Mouse (Mus musculus) ES-CJ7 (cell line): Measurements from ENCODE around the gene Dcaf8.
A peak's percentile ranks its signal among the peaks of the same experiment; 100 is the strongest.
"Not testable (repeated sequence)": the region's sequence is repeated elsewhere in the genome, so short reads cannot be mapped to it uniquely, and the experiment has no call there.

Source experiments
- DNase-seq: peaks from one replicate; pipeline ENCODE4 v3.0.0; 2011; ENCODE audit warnings: low read depth, low spot score

The Dcaf8 gene

GRCm38 (mm10) chr1:172218164-172218910 lies 70.5 kb downstream of the Dcaf8 start:
- peak; percentile 64 for DNase-seq

- no peak for DNase-seq
These were observed 71.8 kb downstream of the Dcaf8 start, which contains the start of gene Casq1 for GRCm38 (mm10) chr1:172219451-172220406. Casq1 (minus strand) TSS chr1:172219868.

- DNase-seq: no peak
These were observed 72.5 kb downstream of the Dcaf8 start for GRCm38 (mm10) chr1:172220414-172220813.

GRCm38 (mm10) chr1:172221297-172222063 lies 73.6 kb downstream of the Dcaf8 start:
- DNase-seq: no peak

GRCm38 (mm10) chr1:172228209-172228608 lies 80.3 kb downstream of the Dcaf8 start:
- DNase-seq: no peak

- DNase-seq: no peak
These were observed 81.3 kb downstream of the Dcaf8 start for GRCm38 (mm10) chr1:172229215-172229614.

GRCm38 (mm10) chr1:172240945-172241708 lies 93.2 kb downstream of the Dcaf8 start:
- no peak for DNase-seq

GRCm38 (mm10) chr1:172242401-172242800 lies 94.5 kb downstream of the Dcaf8 start:
- DNase-seq: peak; percentile 52

GRCm38 (mm10) chr1:172243547-172244205 lies 95.8 kb downstream of the Dcaf8 start:
- peak; percentile 50 for DNase-seq

GRCm38 (mm10) chr1:172244645-172245044 lies 96.8 kb downstream of the Dcaf8 start:
- DNase-seq: not testable (repeated sequence)
